Mouse (Mus musculus) hindbrain, embryonic 12.5 days (tissue): ENCODE results near the gene Pced1b. TPM values are rescaled to one million over a fixed set of nuclear protein-coding genes. Genes with fewer than 3 reads are reported as not detected.

Source experiments
- ATAC-seq: fragments of 200-750 bp; cut with Nextera tagmentation; 2 replicates; pipeline ENCODE4 v1.8.0; 2017; ENCODE audit warnings: moderate TSS enrichment; ENCODE audit not compliant: low FRiP score
- H3K27ac ChIP-seq: fragments of 300-500 bp; sonication (generic); 2 replicates; pipeline ENCODE4 v1.5.1; 2016; ENCODE audit warnings: mild to moderate bottlenecking
- H3K27me3 ChIP-seq: fragments of 300-500 bp; sonication (generic); 2 replicates; pipeline ENCODE4 v1.6.1; 2016; ENCODE audit warnings: mild to moderate bottlenecking
- H3K36me3 ChIP-seq: fragments of 300-500 bp; sonication (generic); 2 replicates; pipeline ENCODE4 v1.6.1; 2016; ENCODE audit warnings: mild to moderate bottlenecking
- H3K4me1 ChIP-seq: fragments of 300-500 bp; sonication (generic); 2 replicates; pipeline ENCODE4 v1.6.1; 2016
- H3K4me2 ChIP-seq: fragments of 300-500 bp; sonication (generic); replicated peaks from 2 replicates; pipeline ENCODE4 v1.6.1; 2016; ENCODE audit warnings: mild to moderate bottlenecking
- H3K4me3 ChIP-seq: fragments of 300-500 bp; sonication (generic); 2 replicates; pipeline ENCODE4 v1.5.1; 2016; ENCODE audit warnings: mild to moderate bottlenecking
- H3K9ac ChIP-seq: fragments of 300-500 bp; sonication (generic); 2 replicates; pipeline ENCODE4 v1.6.1; 2016; ENCODE audit warnings: mild to moderate bottlenecking, moderate library complexity
- H3K9me3 ChIP-seq: fragments of 300-500 bp; sonication (generic); replicated peaks from 2 replicates; pipeline ENCODE4 v1.6.1; 2016; ENCODE audit warnings: mild to moderate bottlenecking
- WGBS: fragments of 180-500 bp; shearing (Covaris S2); methylation state at CpG from one replicate; pipeline ENCODE4 v1.1.7; 2016; 5-methylcytosine and 5-hydroxymethylcytosine counted together
- polyA plus RNA-seq: library from polyadenylated mRNA; unstranded; fragments of >200 nt; fragmentation: Nextera tagmentation; extraction: Ambion mirVana; gene quantifications from 2 replicates; pipeline ENCODE4 v1.2.1, GENCODE M21; 2016

Gene Pced1b
- polyA plus RNA-seq, 1 experiment from 2014 or later = 3.5 TPM

GRCm38 (mm10) chr15:97332582-97332981 lies 85.7 kb downstream of the Pced1b start:
- H3K4me3 ChIP-seq = no peak overlapping the region
- H3K27ac ChIP-seq = no peak overlapping the region
- H3K9ac ChIP-seq = no peak overlapping the region
- H3K9me3 ChIP-seq = 0 out of 2 replicates have a peak, but pooled peaks cover 4% of the 10 kb centered on the region
- 67% methylated on average over 9 of the region's 9 CpGs for WGBS
- ATAC-seq = no peak
- H3K36me3 ChIP-seq = no peaks in the 10 kb centered on the region
- no peak overlapping the region for H3K4me2 ChIP-seq
- no peaks in the 10 kb centered on the region for H3K27me3 ChIP-seq
- H3K4me1 ChIP-seq = no peaks in the 10 kb centered on the region

- Histone ChIP-seq H3K27ac (no peak overlapping the region), H3K4me1 (peaks cover 7% of the 10 kb centered on the region), H3K27me3 (no peaks in the 10 kb centered on the region), H3K9ac (no peak overlapping the region), H3K36me3 (no peaks in the 10 kb centered on the region), H3K4me2 (peak overlapping the region; percentile 43), H3K4me3 (peak overlapping the region; percentile 11; the same call in 1 of the 2 replicates), H3K9me3 (peaks cover 25% of the 10 kb centered on the region)
- peak; percentile 38; the same call in 1 of the 2 replicates for ATAC-seq
- 39% methylated on average over 14 of the region's 14 CpGs for WGBS
These were observed 90.9 kb downstream of the Pced1b start for GRCm38 (mm10) chr15:97337636-97338352.

- 12% methylated on average over 16 of the region's 17 CpGs for WGBS
- no peak for ATAC-seq
- H3K9ac ChIP-seq = 0 out of 2 replicates have a peak overlapping the region, but pooled peaks have one; percentile 39
These were observed 91.6 kb downstream of the Pced1b start for GRCm38 (mm10) chr15:97338377-97339060.

GRCm38 (mm10) chr15:97342336-97342735 lies 95.4 kb downstream of the Pced1b start:
- no peak for ATAC-seq
- no peak overlapping the region for H3K4me3 ChIP-seq
- 93% methylated on average over 9 of the region's 9 CpGs for WGBS

More at GRCm38 (mm10) chr15:97338377-97339060, 91.6 kb downstream of the Pced1b start:
- Histone ChIP-seq H3K27ac (no peak overlapping the region), H3K9me3 (peaks cover 25% of the 10 kb centered on the region), H3K36me3 (no peaks in the 10 kb centered on the region), H3K27me3 (no peaks in the 10 kb centered on the region), H3K4me3 (peak overlapping the region; percentile 11), H3K4me2 (peak overlapping the region; percentile 43), H3K4me1 (peaks cover 7% of the 10 kb centered on the region)

GRCm38 (mm10) chr15:97342945-97343344 lies 96.0 kb downstream of the Pced1b start:
- no peak for ATAC-seq
- H3K27ac ChIP-seq = no peak overlapping the region
- H3K36me3 ChIP-seq = no peaks in the 10 kb centered on the region
- no peak overlapping the region for H3K4me3 ChIP-seq
- H3K9me3 ChIP-seq = peaks cover 21% of the 10 kb centered on the region
- no peak overlapping the region for H3K9ac ChIP-seq
- H3K27me3 ChIP-seq = no peaks in the 10 kb centered on the region
- peaks cover 7% of the 10 kb centered on the region for H3K4me1 ChIP-seq
- 89% methylated on average over 8 of the region's 8 CpGs for WGBS
- no peak overlapping the region for H3K4me2 ChIP-seq

More at GRCm38 (mm10) chr15:97342336-97342735, 95.4 kb downstream of the Pced1b start:
- Histone ChIP-seq H3K9me3 (peaks cover 21% of the 10 kb centered on the region), H3K4me1 (peaks cover 7% of the 10 kb centered on the region), H3K27me3 (no peaks in the 10 kb centered on the region), H3K27ac (no peak overlapping the region), H3K4me2 (no peak overlapping the region), H3K36me3 (no peaks in the 10 kb centered on the region), H3K9ac (no peak overlapping the region)

GRCm38 (mm10) chr15:97343921-97344320 lies 97.0 kb downstream of the Pced1b start:
- no peak for ATAC-seq
- Histone ChIP-seq H3K4me1 (no peaks in the 10 kb centered on the region), H3K27ac (no peak overlapping the region), H3K27me3 (no peaks in the 10 kb centered on the region), H3K36me3 (no peaks in the 10 kb centered on the region), H3K4me3 (no peak overlapping the region), H3K9me3 (peaks cover 21% of the 10 kb centered on the region), H3K4me2 (no peak overlapping the region), H3K9ac (no peak overlapping the region)
- WGBS = 91% methylated on average over 9 of the region's 9 CpGs

GRCm38 (mm10) chr15:97345110-97345509 lies 98.2 kb downstream of the Pced1b start:
- H3K4me1 ChIP-seq = no peaks in the 10 kb centered on the region
- peaks cover 12% of the 10 kb centered on the region for H3K9me3 ChIP-seq
- H3K27ac ChIP-seq = no peak overlapping the region
- no peaks in the 10 kb centered on the region for H3K36me3 ChIP-seq
- no peak overlapping the region for H3K4me3 ChIP-seq
- H3K27me3 ChIP-seq = no peaks in the 10 kb centered on the region
- no peak overlapping the region for H3K9ac ChIP-seq
- WGBS = 97% methylated on average over 9 of the region's 9 CpGs
- no peak for ATAC-seq
- no peak overlapping the region for H3K4me2 ChIP-seq

- Histone ChIP-seq H3K9ac (no peak overlapping the region), H3K36me3 (no peaks in the 10 kb centered on the region), H3K4me2 (no peak overlapping the region), H3K27ac (no peak overlapping the region), H3K27me3 (no peaks in the 10 kb centered on the region), H3K4me3 (no peak overlapping the region), H3K4me1 (no peaks in the 10 kb centered on the region), H3K9me3 (peaks cover 11% of the 10 kb centered on the region)
- 80% methylated on average over 6 of the region's 6 CpGs for WGBS
- ATAC-seq = no peak
These were observed 99.0 kb downstream of the Pced1b start for GRCm38 (mm10) chr15:97345917-97346316.

- 90% methylated on average over 5 of the region's 5 CpGs for WGBS
- Histone ChIP-seq H3K9ac (no peak overlapping the region), H3K4me3 (no peak overlapping the region), H3K9me3 (peaks cover 10% of the 10 kb centered on the region), H3K27ac (no peak overlapping the region), H3K4me2 (no peak overlapping the region), H3K36me3 (no peaks in the 10 kb centered on the region), H3K4me1 (no peaks in the 10 kb centered on the region), H3K27me3 (no peaks in the 10 kb centered on the region)
- no peak for ATAC-seq
These were observed 99.5 kb downstream of the Pced1b start for GRCm38 (mm10) chr15:97346413-97346812.

- Histone ChIP-seq H3K9ac (no peak overlapping the region), H3K4me1 (no peaks in the 10 kb centered on the region), H3K4me2 (no peak overlapping the region), H3K9me3 (peaks cover 5% of the 10 kb centered on the region; the same call in 1 of the 2 replicates), H3K36me3 (no peaks in the 10 kb centered on the region), H3K4me3 (no peak overlapping the region), H3K27me3 (no peaks in the 10 kb centered on the region), H3K27ac (no peak overlapping the region)
- no peak for ATAC-seq
- 88% methylated on average over 4 of the region's 4 CpGs for WGBS
These were observed 100.0 kb downstream of the Pced1b start for GRCm38 (mm10) chr15:97346897-97347296.

- H3K9me3 ChIP-seq = no peaks in the 10 kb centered on the region
- WGBS = 84% methylated on average over 24 of the region's 24 CpGs
- H3K36me3 ChIP-seq = no peaks in the 10 kb centered on the region
- no peak overlapping the region for H3K9ac ChIP-seq
- H3K27ac ChIP-seq = no peak overlapping the region
- H3K4me1 ChIP-seq = no peaks in the 10 kb centered on the region
- no peak overlapping the region for H3K4me2 ChIP-seq
- H3K4me3 ChIP-seq = no peak overlapping the region
- ATAC-seq = no peak
- no peaks in the 10 kb centered on the region for H3K27me3 ChIP-seq
These were observed 101.8 kb downstream of the Pced1b start for GRCm38 (mm10) chr15:97348566-97349315.

- H3K27me3 ChIP-seq = no peaks in the 10 kb centered on the region
- H3K4me1 ChIP-seq = no peaks in the 10 kb centered on the region
- no peak for ATAC-seq
- 86% methylated on average over 4 of the region's 4 CpGs for WGBS
- no peaks in the 10 kb centered on the region for H3K36me3 ChIP-seq
- H3K9me3 ChIP-seq = no peaks in the 10 kb centered on the region
- no peak overlapping the region for H3K9ac ChIP-seq
- H3K27ac ChIP-seq = no peak overlapping the region
- H3K4me3 ChIP-seq = no peak overlapping the region
- no peak overlapping the region for H3K4me2 ChIP-seq
These were observed 103.6 kb downstream of the Pced1b start for GRCm38 (mm10) chr15:97350528-97350927.
